Mouse (Mus musculus) heart, adult 8-10 months (tissue): ENCODE measurements around the gene Celsr2. TPM values are rescaled to one million over a fixed set of nuclear protein-coding genes. Genes with fewer than 3 reads are reported as not detected.

Experiments used
- DNase-seq: peaks from one replicate; pipeline ENCODE4 v3.0.0; 2022; ENCODE audit warnings: low spot score
- total RNA-seq, 4 experiments: library from RNA; stranded (reverse); gene quantifications; 2 replicates each; pipeline ENCODE4 v1.2.4; 2022

Celsr2 gene
- total RNA-seq, 4 experiments from 2014 or later = 7.4 to 10.9 (median 9.0) TPM

- no peak for DNase-seq
These were observed 1.6 kb downstream of the Celsr2 start for GRCm38 (mm10) chr3:108413634-108414360.

GRCm38 (mm10) chr3:108411754-108412121 is 3.6 kb downstream of the Celsr2 start:
- DNase-seq = peak; percentile 10

GRCm38 (mm10) chr3:108411026-108411753 is 4.2 kb downstream of the Celsr2 start:
- no peak for DNase-seq

- DNase-seq = no peak
These were observed 5.0 kb downstream of the Celsr2 start for GRCm38 (mm10) chr3:108410359-108410714.

GRCm38 (mm10) chr3:108409656-108410358 is 5.5 kb downstream of the Celsr2 start:
- DNase-seq = no peak

GRCm38 (mm10) chr3:108408517-108409008 is 6.8 kb downstream of the Celsr2 start:
- DNase-seq = no peak

- no peak for DNase-seq
These were observed 9.0 kb downstream of the Celsr2 start for GRCm38 (mm10) chr3:108406306-108406885.

GRCm38 (mm10) chr3:108405536-108406305 is 9.6 kb downstream of the Celsr2 start:
- no peak for DNase-seq

- no peak for DNase-seq
These were observed 12.8 kb downstream of the Celsr2 start for GRCm38 (mm10) chr3:108402528-108402920.

- peak; percentile 73 for DNase-seq
These were observed 13.4 kb downstream of the Celsr2 start for GRCm38 (mm10) chr3:108401692-108402527.

- DNase-seq = no peak
These were observed 14.9 kb downstream of the Celsr2 start for GRCm38 (mm10) chr3:108400442-108400841.

- no peak for DNase-seq
These were observed 17.1 kb downstream of the Celsr2 start for GRCm38 (mm10) chr3:108398281-108398680.

GRCm38 (mm10) chr3:108392793-108393192 is 22.6 kb downstream of the Celsr2 start:
- no peak for DNase-seq

GRCm38 (mm10) chr3:108392299-108392698 is 23.1 kb downstream of the Celsr2 start:
- DNase-seq = no peak

- DNase-seq = peak; percentile 94
These were observed 26.2 kb downstream of the Celsr2 start for GRCm38 (mm10) chr3:108389111-108389545.

GRCm38 (mm10) chr3:108386186-108386585 is 29.2 kb downstream of the Celsr2 start:
- DNase-seq = no peak

GRCm38 (mm10) chr3:108384425-108384824 is 30.9 kb downstream of the Celsr2 start:
- DNase-seq = no peak

GRCm38 (mm10) chr3:108383485-108384354 is 31.6 kb downstream of the Celsr2 start, which contains the start of gene Psrc1:
TSS of gene Psrc1 (plus strand) at chr3:108383839.
- DNase-seq = peak; percentile 91
